Mouse (Mus musculus) heart, embryonic 13.5 days (tissue): ENCODE measurements around the gene Itga1. TPM values are rescaled to one million over a fixed set of nuclear protein-coding genes. Genes with fewer than 3 reads are reported as not detected.
A peak's percentile ranks its signal among the peaks of the same experiment; 100 is the strongest.

Experiments
- ATAC-seq: fragments of 200-750 bp; cut with Nextera tagmentation; 2 replicates; pipeline ENCODE4 v1.8.0; 2017; ENCODE audit warnings: moderate TSS enrichment; ENCODE audit not compliant: insufficient number of reproducible peaks, low FRiP score, low TSS enrichment; ENCODE audit errors: extremely low read depth
- H3K27ac ChIP-seq: fragments of 300-500 bp; sonication (generic); replicated peaks from 2 replicates; pipeline ENCODE4 v1.5.1; 2015; ENCODE audit warnings: moderate library complexity, mild to moderate bottlenecking, inconsistent platforms
- H3K27me3 ChIP-seq: fragments of 300-500 bp; sonication (generic); replicated peaks from 2 replicates; pipeline ENCODE4 v1.6.1; 2015; ENCODE audit warnings: mild to moderate bottlenecking, inconsistent platforms
- H3K36me3 ChIP-seq: fragments of 300-500 bp; sonication (generic); 2 replicates; pipeline ENCODE4 v1.6.1; 2015; ENCODE audit warnings: mild to moderate bottlenecking, inconsistent platforms
- H3K4me1 ChIP-seq: fragments of 300-500 bp; sonication (generic); 2 replicates; pipeline ENCODE4 v1.6.1; 2015; ENCODE audit warnings: inconsistent platforms
- H3K4me2 ChIP-seq: fragments of 300-500 bp; sonication (generic); 2 replicates; pipeline ENCODE4 v1.6.1; 2015; ENCODE audit warnings: inconsistent platforms, mild to moderate bottlenecking, moderate library complexity
- H3K4me3 ChIP-seq: fragments of 300-500 bp; sonication (generic); 2 replicates; pipeline ENCODE4 v1.5.1; 2015; ENCODE audit warnings: moderate library complexity, mild to moderate bottlenecking, inconsistent platforms
- H3K9ac ChIP-seq: fragments of 300-500 bp; sonication (generic); 2 replicates; pipeline ENCODE4 v1.6.1; 2015; ENCODE audit warnings: inconsistent platforms, mild to moderate bottlenecking, moderate library complexity
- H3K9me3 ChIP-seq: fragments of 300-500 bp; sonication (generic); 2 replicates; pipeline ENCODE4 v1.6.1; 2016; ENCODE audit warnings: inconsistent platforms
- WGBS: fragments of 180-500 bp; shearing (Covaris S2); methylation state at CpG from one replicate; pipeline ENCODE4 v1.1.7; 2015; ENCODE audit warnings: mixed read lengths; 5-methylcytosine and 5-hydroxymethylcytosine counted together
- polyA plus RNA-seq: library from polyadenylated mRNA; unstranded; fragments of >200 nt; fragmentation: Nextera tagmentation; extraction: Ambion mirVana; gene quantifications from 2 replicates; pipeline ENCODE4 v1.2.1, GENCODE M21; 2015

The Itga1 gene
- polyA plus RNA-seq, result 22.5 and 26.2 TPM in 2 replicates

GRCm38 (mm10) chr13:115101355-115102191 lies at the start of gene Itga1, which contains the start of gene Gm49395:
Itga1 (minus strand) TSS chr13:115101964.
Gm49395 (minus strand) TSS chr13:115101921.
- H3K9ac ChIP-seq, result peak within 1 kb of the TSS; percentile 91
- H3K4me3 ChIP-seq, result peak within 1 kb of the TSS; percentile 72
- no peaks in the 10 kb centered on the region for H3K27me3 ChIP-seq
- H3K9me3 ChIP-seq, result peaks cover 4% of the 10 kb centered on the region; the same call in 1 of the 2 replicates
- peak within 1 kb of the TSS; percentile 78 for H3K4me2 ChIP-seq
- peaks cover 41% of the 10 kb centered on the region for H3K4me1 ChIP-seq
- peak; percentile 76; the same call in 1 of the 2 replicates for ATAC-seq
- WGBS, result under 1% methylated on average over 39 of the region's 39 CpGs
- H3K36me3 ChIP-seq, result no peaks in the 10 kb centered on the region
- peak within 1 kb of the TSS; percentile 97 for H3K27ac ChIP-seq

- Histone ChIP-seq H3K27ac (no peak overlapping the region), H3K9ac (no peak overlapping the region), H3K27me3 (no peaks in the 10 kb centered on the region), H3K4me1 (0 out of 2 replicates have a peak, but pooled peaks cover 4% of the 10 kb centered on the region), H3K4me2 (no peak overlapping the region), H3K36me3 (no peaks in the 10 kb centered on the region), H3K4me3 (no peak overlapping the region), H3K9me3 (no peaks in the 10 kb centered on the region)
- 74% methylated on average over 1 of the region's 1 CpGs for WGBS
- no peak for ATAC-seq
Measured at GRCm38 (mm10) chr13:115150602-115151001, 48.8 kb upstream of the Itga1 start.

DNA sequence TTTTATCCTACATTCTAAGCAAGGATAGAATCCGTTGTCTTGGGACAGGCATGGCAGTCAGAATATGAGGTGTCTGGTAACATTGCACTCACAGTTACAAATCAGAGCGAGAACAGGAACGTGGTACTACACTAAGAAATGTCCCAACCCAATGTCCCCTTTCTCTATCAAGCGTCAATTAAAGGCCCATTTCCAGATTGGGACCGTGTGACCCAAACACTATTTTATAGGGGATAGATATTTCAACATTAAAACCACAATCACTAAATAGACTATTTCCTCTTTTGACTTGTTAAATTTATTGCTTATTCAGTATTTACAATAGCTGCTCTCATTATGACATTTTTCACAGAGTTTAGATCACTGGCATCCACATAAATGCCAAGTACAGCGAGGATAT lies 48.1 kb upstream of the Itga1 start:
- H3K4me3 ChIP-seq, result no peak overlapping the region
- H3K27ac ChIP-seq, result no peak overlapping the region
- H3K27me3 ChIP-seq, result no peaks in the 10 kb centered on the region
- WGBS, result 80% methylated on average over 6 of the region's 6 CpGs
- ATAC-seq, result no peak
- 0 out of 2 replicates have a peak, but pooled peaks cover 4% of the 10 kb centered on the region for H3K4me1 ChIP-seq
- no peaks in the 10 kb centered on the region for H3K36me3 ChIP-seq
- H3K9me3 ChIP-seq, result no peaks in the 10 kb centered on the region
- no peak overlapping the region for H3K9ac ChIP-seq
- no peak overlapping the region for H3K4me2 ChIP-seq

DNA sequence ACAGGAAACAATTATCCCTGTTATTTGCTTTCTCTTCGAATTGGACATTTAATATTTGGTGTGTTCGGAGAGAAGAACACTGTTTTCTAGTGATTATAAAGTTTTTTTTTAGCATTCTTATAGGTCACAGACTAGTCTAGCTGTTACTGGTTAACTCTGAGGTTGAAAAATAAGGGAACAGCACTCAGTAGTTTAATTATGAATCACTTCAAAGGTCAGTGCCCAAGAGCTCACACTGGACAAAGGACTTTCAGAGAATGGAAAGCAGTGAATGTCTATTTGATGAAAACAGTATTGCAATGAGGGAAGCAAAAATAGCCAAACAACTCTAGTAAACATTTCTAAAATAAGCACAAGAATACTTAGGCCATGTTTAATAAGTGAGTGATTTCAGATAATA lies 41.8 kb upstream of the Itga1 start:
- H3K27me3 ChIP-seq, result no peaks in the 10 kb centered on the region
- no peaks in the 10 kb centered on the region for H3K36me3 ChIP-seq
- H3K9me3 ChIP-seq, result no peaks in the 10 kb centered on the region
- WGBS, result 88% methylated on average over 2 of the region's 2 CpGs
- no peak overlapping the region for H3K4me2 ChIP-seq
- no peak overlapping the region for H3K4me3 ChIP-seq
- H3K4me1 ChIP-seq, result no peaks in the 10 kb centered on the region
- no peak for ATAC-seq
- no peak overlapping the region for H3K9ac ChIP-seq
- no peak overlapping the region for H3K27ac ChIP-seq

- H3K9me3 ChIP-seq, result no peaks in the 10 kb centered on the region
- H3K4me1 ChIP-seq, result no peaks in the 10 kb centered on the region
- no peak for ATAC-seq
- WGBS, result 72% methylated on average over 3 of the region's 3 CpGs
- no peak overlapping the region for H3K9ac ChIP-seq
- no peaks in the 10 kb centered on the region for H3K27me3 ChIP-seq
- H3K36me3 ChIP-seq, result no peaks in the 10 kb centered on the region
- H3K4me2 ChIP-seq, result no peak overlapping the region
- no peak overlapping the region for H3K4me3 ChIP-seq
- no peak overlapping the region for H3K27ac ChIP-seq
Measured at GRCm38 (mm10) chr13:115142066-115142465, 40.3 kb upstream of the Itga1 start.

- no peaks in the 10 kb centered on the region for H3K4me1 ChIP-seq
- ATAC-seq, result no peak
- no peaks in the 10 kb centered on the region for H3K36me3 ChIP-seq
- H3K9me3 ChIP-seq, result no peaks in the 10 kb centered on the region
- H3K4me3 ChIP-seq, result no peak overlapping the region
- no peak overlapping the region for H3K4me2 ChIP-seq
- H3K27ac ChIP-seq, result no peak overlapping the region
- 77% methylated on average over 7 of the region's 7 CpGs for WGBS
- H3K27me3 ChIP-seq, result no peaks in the 10 kb centered on the region
- no peak overlapping the region for H3K9ac ChIP-seq
Measured at GRCm38 (mm10) chr13:115138513-115138912, 36.7 kb upstream of the Itga1 start.

- Histone ChIP-seq H3K4me2 (no peak overlapping the region), H3K4me3 (no peak overlapping the region), H3K9me3 (no peaks in the 10 kb centered on the region), H3K27me3 (no peaks in the 10 kb centered on the region), H3K27ac (no peak overlapping the region), H3K36me3 (no peaks in the 10 kb centered on the region), H3K4me1 (peaks cover 6% of the 10 kb centered on the region), H3K9ac (no peak overlapping the region)
- 74% methylated on average over 3 of the region's 3 CpGs for WGBS
- ATAC-seq, result no peak
Measured at GRCm38 (mm10) chr13:115136761-115137160, 35.0 kb upstream of the Itga1 start.

DNA sequence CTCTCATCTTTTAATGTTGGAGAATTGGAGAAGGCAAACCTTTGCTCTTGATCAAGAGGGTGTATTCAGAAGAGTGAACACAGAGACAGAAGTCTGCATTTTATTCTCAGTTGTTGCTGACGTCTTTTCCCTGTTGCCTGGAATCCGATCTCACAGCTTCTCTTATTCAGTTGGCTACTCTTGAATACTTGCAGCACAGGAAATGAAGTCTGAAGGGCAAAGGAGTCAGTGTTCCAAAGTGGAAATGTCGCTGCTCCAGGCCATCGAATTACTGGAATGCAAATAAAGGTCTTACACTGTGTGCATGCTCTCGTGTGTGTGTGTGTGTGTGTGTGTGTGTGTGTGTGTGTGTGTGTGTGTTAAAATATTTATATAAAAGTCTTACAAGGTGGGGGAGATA lies 30.7 kb upstream of the Itga1 start:
- H3K4me1 ChIP-seq, result peaks cover 14% of the 10 kb centered on the region
- no peaks in the 10 kb centered on the region for H3K36me3 ChIP-seq
- H3K4me3 ChIP-seq, result no peak overlapping the region
- ATAC-seq, result no peak
- no peaks in the 10 kb centered on the region for H3K9me3 ChIP-seq
- peak overlapping the region; percentile 33 for H3K27ac ChIP-seq
- 11% methylated on average over 5 of the region's 5 CpGs for WGBS
- no peaks in the 10 kb centered on the region for H3K27me3 ChIP-seq
- H3K4me2 ChIP-seq, result peak overlapping the region; percentile 20
- no peak overlapping the region for H3K9ac ChIP-seq

GRCm38 (mm10) chr13:115131381-115131780 lies 29.6 kb upstream of the Itga1 start:
- Histone ChIP-seq H3K9ac (no peak overlapping the region), H3K4me1 (peaks cover 14% of the 10 kb centered on the region), H3K4me3 (no peak overlapping the region), H3K27ac (no peak overlapping the region), H3K36me3 (no peaks in the 10 kb centered on the region), H3K9me3 (no peaks in the 10 kb centered on the region), H3K4me2 (no peak overlapping the region), H3K27me3 (no peaks in the 10 kb centered on the region)
- no peak for ATAC-seq
- 53% methylated on average over 3 of the region's 3 CpGs for WGBS

- peaks cover 14% of the 10 kb centered on the region for H3K4me1 ChIP-seq
- no peaks in the 10 kb centered on the region for H3K36me3 ChIP-seq
- no peak overlapping the region for H3K27ac ChIP-seq
- 64% methylated on average over 2 of the region's 2 CpGs for WGBS
- no peak overlapping the region for H3K4me3 ChIP-seq
- no peak for ATAC-seq
- no peaks in the 10 kb centered on the region for H3K27me3 ChIP-seq
- H3K4me2 ChIP-seq, result no peak overlapping the region
- H3K9ac ChIP-seq, result no peak overlapping the region
- H3K9me3 ChIP-seq, result no peaks in the 10 kb centered on the region
Measured at GRCm38 (mm10) chr13:115130035-115130434, 28.3 kb upstream of the Itga1 start.

DNA sequence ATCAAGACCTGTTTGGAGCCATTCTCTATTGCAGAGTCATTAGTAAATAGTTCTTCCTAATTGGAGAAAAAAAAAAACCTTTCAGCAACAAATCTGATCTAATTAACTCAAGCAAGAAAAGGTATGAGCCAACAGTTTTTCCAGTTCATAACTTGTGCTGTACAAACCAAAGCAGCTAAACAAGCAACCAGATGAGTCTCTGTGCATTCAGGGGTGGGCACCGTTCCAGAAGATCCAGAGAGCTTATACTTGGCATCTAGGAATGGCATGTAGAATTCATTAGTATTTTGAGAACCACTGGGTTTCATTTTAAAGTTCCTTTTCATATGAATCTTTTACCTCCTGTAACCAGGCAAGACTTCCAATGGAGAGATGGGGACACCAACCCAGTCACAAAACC lies 26.1 kb upstream of the Itga1 start:
- 76% methylated on average over 1 of the region's 1 CpGs for WGBS
- Histone ChIP-seq H3K27me3 (no peaks in the 10 kb centered on the region), H3K9ac (no peak overlapping the region), H3K4me1 (peaks cover 19% of the 10 kb centered on the region), H3K9me3 (no peaks in the 10 kb centered on the region), H3K4me3 (no peak overlapping the region), H3K4me2 (no peak overlapping the region), H3K27ac (no peak overlapping the region), H3K36me3 (no peaks in the 10 kb centered on the region)
- no peak for ATAC-seq

DNA sequence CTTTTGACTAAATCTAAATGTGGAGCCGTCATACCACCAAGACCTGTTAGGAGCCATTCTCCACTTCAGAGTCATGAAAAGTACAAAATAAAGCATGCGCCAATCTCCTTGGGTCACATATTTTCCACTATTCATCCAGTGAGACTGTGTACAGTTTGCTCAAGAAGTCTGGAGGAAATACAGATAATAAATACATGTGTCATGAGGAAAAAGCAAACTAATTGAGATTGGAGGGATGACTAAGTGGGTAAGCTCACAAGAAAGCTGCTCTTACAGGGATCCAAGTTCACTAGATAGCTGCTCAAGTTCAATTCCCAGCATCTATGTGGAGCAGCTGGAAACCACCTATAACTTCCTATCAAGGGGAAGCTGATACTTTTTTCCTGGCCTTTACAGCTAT lies 24.8 kb upstream of the Itga1 start:
- no peaks in the 10 kb centered on the region for H3K36me3 ChIP-seq
- 86% methylated on average over 2 of the region's 2 CpGs for WGBS

More for the DNA sequence above, 24.8 kb upstream of the Itga1 start:
- no peak overlapping the region for H3K4me2 ChIP-seq
- no peaks in the 10 kb centered on the region for H3K27me3 ChIP-seq
- H3K4me1 ChIP-seq, result peaks cover 11% of the 10 kb centered on the region
- H3K4me3 ChIP-seq, result no peak overlapping the region
- no peak for ATAC-seq
- no peak overlapping the region for H3K27ac ChIP-seq
- H3K9me3 ChIP-seq, result no peaks in the 10 kb centered on the region
- H3K9ac ChIP-seq, result no peak overlapping the region
